8 mouse cellular contexts compared by ENCODE assay signal in the genomic region with DNA sequence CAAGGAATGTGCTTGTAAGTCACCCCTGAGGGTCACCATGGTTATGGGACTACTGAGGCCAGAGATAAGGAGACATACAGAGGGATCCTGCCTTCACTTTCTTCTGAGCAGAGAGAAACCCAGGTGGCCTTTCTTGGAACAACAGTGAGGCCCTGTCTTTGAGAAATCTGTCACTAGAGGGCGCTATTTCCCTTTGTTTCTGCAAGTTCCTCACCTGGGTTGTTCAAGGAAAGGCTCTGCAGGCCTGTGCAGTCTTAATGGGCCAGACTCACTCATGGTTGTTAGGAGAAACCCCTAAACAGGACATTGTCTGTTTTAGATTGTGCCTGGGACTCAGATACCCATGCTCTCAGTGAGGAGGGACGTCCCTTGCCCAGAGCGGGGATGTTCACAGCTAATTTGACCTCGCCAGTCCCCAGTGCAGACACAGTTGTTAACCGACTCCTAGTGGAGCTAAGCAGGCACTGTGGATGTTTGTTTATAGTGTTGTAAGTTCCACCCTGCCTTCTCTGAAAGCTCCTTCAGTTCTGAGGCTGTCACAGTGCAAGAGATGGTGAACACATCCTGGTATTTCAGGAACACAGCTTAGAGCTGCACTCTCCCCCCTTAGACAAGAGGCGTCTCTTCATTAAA. TPM values are rescaled to one million over a fixed set of nuclear protein-coding genes. Genes with fewer than 3 reads are reported as not detected.
DNase-seq lines count a peak whose midpoint lies in the region; ATAC-seq and TF ChIP-seq lines count a peak whose summit lies in the region.

No protein-coding gene starts in this region.

- no peaks in the 10 kb centered on the region for H3K4me1 ChIP-seq in ES-E14 (ENCODE audit: control insufficient read depth in 2 of 2, insufficient read depth in 2 of 2, low read length in 2 of 2, poor library complexity in 1 of 2)
- H3K4me1 ChIP-seq in embryonic facial prominence, embryonic 11.5 days (ENCODE audit: control insufficient read depth, insufficient read depth, low read length): no peaks in the 10 kb centered on the region
- no peaks in the 10 kb centered on the region for H3K4me1 ChIP-seq in lung, adult 2 months (ENCODE audit: control insufficient read depth, insufficient read depth, low read length)

- H3K27me3 ChIP-seq in embryonic facial prominence, embryonic 11.5 days (ENCODE audit: control insufficient read depth, insufficient read depth, low read length): no peaks in the 10 kb centered on the region

- H3K4me3 ChIP-seq in ES-E14 (ENCODE audit: insufficient read depth in 1 of 2, low read depth in 1 of 2, low read length in 2 of 2, poor library complexity in 1 of 2, severe bottlenecking in 1 of 2): no peak overlapping the region
- H3K4me3 ChIP-seq in embryonic facial prominence, embryonic 11.5 days (ENCODE audit: low read depth, low read length): no peak overlapping the region
- H3K4me3 ChIP-seq in lung, adult 2 months (replicated peaks; ENCODE audit: extremely low read depth, low read depth, low read length): no peak overlapping the region

- H3K9ac ChIP-seq in ES-E14 (ENCODE audit: insufficient read depth, low read depth, low read length, poor library complexity, severe bottlenecking): no peak overlapping the region
- H3K9ac ChIP-seq in embryonic facial prominence, embryonic 11.5 days (replicated peaks; ENCODE audit: low read length): no peak overlapping the region

- H3K27ac ChIP-seq in ES-E14 (ENCODE audit: insufficient read depth, low read depth, low read length, poor library complexity, severe bottlenecking): no peak overlapping the region
- no peak overlapping the region for H3K27ac ChIP-seq in embryonic facial prominence, embryonic 11.5 days (replicated peaks; ENCODE audit: low read depth, low read length)

- no peaks in the 10 kb centered on the region for H3K9me3 ChIP-seq in ES-E14 (ENCODE audit: control insufficient read depth, insufficient read depth, low read depth, low read length)
- H3K9me3 ChIP-seq in embryonic facial prominence, embryonic 11.5 days (replicated peaks; ENCODE audit: control insufficient read depth, low read length): no peaks in the 10 kb centered on the region

- TF ChIP-seq CTCF in lung, adult 2 months (IDR thresholded peaks at IDR 0.05; ENCODE audit: insufficient read depth, low read length): peak; percentile 27; the same call in 1 of the 2 replicates

- 42% methylated on average over 6 of the region's 6 CpGs for WGBS in embryonic facial prominence, embryonic 11.5 days
- WGBS in lung, adult 2 months: 66% methylated on average over 6 of the region's 6 CpGs

- H3K36me3 ChIP-seq in ES-E14 (ENCODE audit: control insufficient read depth, insufficient read depth, low read length, poor library complexity, severe bottlenecking): no peaks in the 10 kb centered on the region
- H3K36me3 ChIP-seq in embryonic facial prominence, embryonic 11.5 days (replicated peaks; ENCODE audit: control insufficient read depth, insufficient read depth, low read depth, low read length): no peaks in the 10 kb centered on the region

- ATAC-seq in embryonic facial prominence, embryonic 11.5 days (replicated peaks; ENCODE audit: insufficient number of reproducible peaks, low FRiP score, low TSS enrichment, low read depth): peak; percentile 60; the same call in 1 of the 2 replicates
- ATAC-seq in hematopoietic stem cell, adult 5-6 weeks (replicated peaks in 1 of 2; ENCODE audit: insufficient read depth in 1 of 2, low FRiP score in 2 of 2, low TSS enrichment in 1 of 2, low read depth in 1 of 2, poor library complexity in 2 of 2, severe bottlenecking in 2 of 2): peak; percentile 61 to 82

- H3K4me2 ChIP-seq in embryonic facial prominence, embryonic 11.5 days (ENCODE audit: low read depth, low read length): no peak overlapping the region

- in situ Hi-C loops in ES-E14 (cut with MboI; ENCODE audit: low sequenced_read_pairs in 2 of 2, unreplicated experiment in 2 of 2): no loop called here

- TF ChIP-seq POLR2A in lung, adult 2 months (IDR thresholded peaks at IDR 0.05; ENCODE audit: borderline replicate concordance, extremely low read depth, low read depth, low read length): no peak

- peak; percentile 84 for DNase-seq in ES-E14 (ENCODE audit: low read depth, low spot score)
- peak; percentile 19 to 58 for DNase-seq in adrenal gland, postnatal 36 days
- peak; percentile 94 for DNase-seq in embryonic facial prominence, embryonic 11.5 days (ENCODE audit: low spot score)
- peak; percentile 20 to 71 for DNase-seq in layer of hippocampus, adult 18-20 months (ENCODE audit: low spot score in 2 of 2)
- peak; percentile 19 for DNase-seq in lung, adult 2 months
- DNase-seq in retina, postnatal 7 days (ENCODE audit: low read depth, low spot score): peak; percentile 65
- DNase-seq in spleen, adult 12 weeks (ENCODE audit: low spot score): no peak

TF ChIP-seq in ES-E14, 5 proteins besides CTCF, POLR2A, EP300 and RAD21:
- no peak for TF ChIP-seq MAFK (IDR thresholded peaks at IDR 0.05; ENCODE audit: insufficient read depth, low read depth, low read length)
- TF ChIP-seq HCFC1 (IDR thresholded peaks at IDR 0.05; ENCODE audit: borderline replicate concordance, insufficient read depth, low read length): no peak
- TF ChIP-seq ZC3H11A (IDR thresholded peaks at IDR 0.05; ENCODE audit: borderline replicate concordance, low read depth, low read length): peak; percentile 22; the same call in 1 of the 2 replicates
- no peak for TF ChIP-seq ZNF384 (IDR thresholded peaks at IDR 0.05; ENCODE audit: low read depth, low read length)
- no peak for TF ChIP-seq CHD2 (IDR thresholded peaks at IDR 0.05; ENCODE audit: low read depth, low read length)

RNA-seq across cellular contexts. Expression of gene Spp2, which starts 49.2 kb away (rescaled TPM):
- total RNA-seq in ES-E14 (2012; rRNA removed): not detected in 2 replicates
- not detected for total RNA-seq in adrenal gland, postnatal 36 days (2021)
- 0.63 TPM in 1 of 2 replicates, not detected in the other for polyA plus RNA-seq in embryonic facial prominence, embryonic 11.5 days (2014; fragmentation: Nextera tagmentation; extraction: Ambion mirVana)
- not detected in 2 replicates for total RNA-seq in hematopoietic stem cell, adult 5-6 weeks (2017)
- total RNA-seq in layer of hippocampus, adult 18-20 months (2021): not detected
- 0.18 TPM in 1 of 2 replicates, not detected in the other for polyA plus RNA-seq in lung, adult 2 months (2012; rRNA removed)
